ENCODE assay signal across 17 mouse cellular contexts in genomic region chr1:106517591-106518177, GRCm38 (mm10).
DNase-seq lines count a peak whose midpoint lies in the region; ATAC-seq lines count a peak whose summit lies in the region.
"Had no signal": no experiment of that assay in that cellular context is flagged by ENCODE, and none has a peak within 500 bp of the region (broad histone marks: within the 10 kb centered on the region; RNA-seq: fewer than 3 reads in every experiment).

No protein-coding gene starts in this region.

- peak; percentile 26 for DNase-seq in thymus, postnatal 14 days
- DNase-seq in thymus, postnatal 10 days (ENCODE audit: low spot score in 2 of 2): no peak
- no peak for DNase-seq in forebrain, embryonic 14.5 days (ENCODE audit: low spot score)
- no peak for DNase-seq in cerebellum, adult 9-10 months
- DNase-seq: adrenal gland, adult 2 months; cerebellum, adult 8-10 months; heart, adult 11 months had no signal

- no peaks in the 10 kb centered on the region for H3K36me3 ChIP-seq in midbrain, embryonic 13.5 days
- no peaks in the 10 kb centered on the region for H3K36me3 ChIP-seq in forebrain, embryonic 14.5 days (ENCODE audit: control insufficient read depth, insufficient read depth, low read length)
- H3K36me3 ChIP-seq: forebrain, embryonic 10.5 days; hindbrain, embryonic 10.5 days; lung, embryonic 15.5 days; midbrain, embryonic 15.5 days had no signal

- H3K4me1 ChIP-seq in midbrain, embryonic 13.5 days (replicated peaks): no peaks in the 10 kb centered on the region
- no peaks in the 10 kb centered on the region for H3K4me1 ChIP-seq in forebrain, embryonic 14.5 days (ENCODE audit: control insufficient read depth, insufficient read depth, low read length)
- H3K4me1 ChIP-seq: forebrain, embryonic 10.5 days; midbrain, embryonic 15.5 days had no signal

- H3K4me3 ChIP-seq in midbrain, embryonic 13.5 days (replicated peaks): no peak overlapping the region
- no peak overlapping the region for H3K4me3 ChIP-seq in forebrain, embryonic 14.5 days (ENCODE audit: low read depth, low read length)
- H3K4me3 ChIP-seq: forebrain, embryonic 10.5 days; hindbrain, embryonic 10.5 days; lung, embryonic 15.5 days; midbrain, embryonic 15.5 days; myocyte had no signal

- H3K27ac ChIP-seq in midbrain, embryonic 13.5 days: no peak overlapping the region
- H3K27ac ChIP-seq in forebrain, embryonic 14.5 days (ENCODE audit: low read depth, low read length): no peak overlapping the region
- H3K27ac ChIP-seq: forebrain, embryonic 10.5 days; hindbrain, embryonic 10.5 days; liver, embryonic 14.5 days; lung, embryonic 15.5 days; macrophage; midbrain, embryonic 15.5 days had no signal

- WGBS in midbrain, embryonic 13.5 days: 92% methylated on average over 6 of the region's 6 CpGs
- 84% methylated on average over 6 of the region's 6 CpGs for WGBS in forebrain, embryonic 14.5 days

- H3K9ac ChIP-seq in midbrain, embryonic 13.5 days (replicated peaks): no peak overlapping the region
- no peak overlapping the region for H3K9ac ChIP-seq in forebrain, embryonic 14.5 days (ENCODE audit: low read length)
- H3K9ac ChIP-seq: liver, embryonic 14.5 days; lung, embryonic 15.5 days; midbrain, embryonic 15.5 days had no signal

- peak; percentile 68 to 76 for ATAC-seq in hematopoietic stem cell, adult 5-6 weeks (replicated peaks in 1 of 2; ENCODE audit: insufficient read depth in 1 of 2, low FRiP score in 2 of 2, low TSS enrichment in 1 of 2, low read depth in 1 of 2, poor library complexity in 2 of 2, severe bottlenecking in 2 of 2)
- ATAC-seq in megakaryocyte progenitor cell, adult 5-6 weeks (replicated peaks; ENCODE audit: poor library complexity): peak; percentile 64
- no peak for ATAC-seq in midbrain, embryonic 13.5 days
- ATAC-seq in forebrain, embryonic 14.5 days: no peak
- ATAC-seq: midbrain, embryonic 15.5 days had no signal

- no peaks in the 10 kb centered on the region for H3K27me3 ChIP-seq in midbrain, embryonic 13.5 days
- H3K27me3 ChIP-seq in forebrain, embryonic 14.5 days (replicated peaks; ENCODE audit: control insufficient read depth, insufficient read depth, low read length): no peaks in the 10 kb centered on the region
- H3K27me3 ChIP-seq: lung, embryonic 15.5 days; midbrain, embryonic 15.5 days had no signal

- no peaks in the 10 kb centered on the region for H3K9me3 ChIP-seq in midbrain, embryonic 13.5 days
- no peaks in the 10 kb centered on the region for H3K9me3 ChIP-seq in forebrain, embryonic 14.5 days (replicated peaks; ENCODE audit: control insufficient read depth, low read length)
- H3K9me3 ChIP-seq: forebrain, embryonic 10.5 days; hindbrain, embryonic 10.5 days; lung, embryonic 15.5 days; midbrain, embryonic 15.5 days had no signal

- no peak overlapping the region for H3K4me2 ChIP-seq in midbrain, embryonic 13.5 days (replicated peaks)
- no peak overlapping the region for H3K4me2 ChIP-seq in forebrain, embryonic 14.5 days (ENCODE audit: low read length)
- H3K4me2 ChIP-seq: lung, embryonic 15.5 days; midbrain, embryonic 15.5 days had no signal

Comparison
In these comparisons a context has a peak if more than half of its experiments do, and no peak if none do; other contexts are left out.
1. ATAC-seq: peak in hematopoietic stem cell, adult 5-6 weeks (2 of 2) and megakaryocyte progenitor cell, adult 5-6 weeks (single experiment); none in midbrain, embryonic 13.5 days (single experiment) and forebrain, embryonic 14.5 days (single experiment).